Comparison of ENCODE assay signal across 20 mouse cellular contexts in the genomic region with DNA sequence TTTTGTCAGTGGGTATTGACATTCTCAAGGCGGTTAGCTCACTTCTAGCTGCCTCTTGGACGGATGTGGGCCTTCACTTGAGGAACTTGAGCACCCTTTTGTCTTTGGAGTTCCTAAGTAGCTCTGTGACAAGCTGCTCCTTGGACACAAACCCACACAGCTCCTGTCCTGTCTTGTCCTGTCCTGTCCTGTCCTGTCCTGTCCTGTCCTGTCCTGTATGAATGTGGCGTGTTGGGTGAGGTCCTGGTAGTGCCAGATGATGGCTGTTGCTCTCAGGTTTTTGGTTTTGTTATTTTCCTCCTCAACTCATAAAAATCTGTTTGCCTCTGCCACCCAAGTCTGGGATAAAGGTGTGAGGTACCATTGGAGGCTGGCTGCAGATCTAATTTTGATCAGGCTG.
DNase-seq lines count a peak whose midpoint lies in the region; TF ChIP-seq lines count a peak whose summit lies in the region.
"Had no signal": no experiment of that assay in that cellular context is flagged by ENCODE, and none has a peak within 500 bp of the region (broad histone marks: within the 10 kb centered on the region; RNA-seq: fewer than 3 reads in every experiment).

No protein-coding gene starts in this region.

- H3K9me3 ChIP-seq in ES-E14 (ENCODE audit: control insufficient read depth, insufficient read depth, low read depth, low read length), result 0 out of 2 replicates have a peak, but pooled peaks cover 1% of the 10 kb centered on the region
- no peaks in the 10 kb centered on the region for H3K9me3 ChIP-seq in embryonic facial prominence, embryonic 10.5 days
- H3K9me3 ChIP-seq: embryonic facial prominence, embryonic 12.5 days; forebrain, embryonic 12.5 days; heart, embryonic 10.5 days; hindbrain, embryonic 12.5 days had no signal

- H3K27me3 ChIP-seq in embryonic facial prominence, embryonic 10.5 days (replicated peaks; ENCODE audit: low read depth, poor library complexity, severe bottlenecking), result no peaks in the 10 kb centered on the region
- H3K27me3 ChIP-seq: CH12.LX; embryonic facial prominence, embryonic 12.5 days; forebrain, embryonic 12.5 days; hindbrain, embryonic 12.5 days had no signal

- H3K27ac ChIP-seq in ES-E14 (ENCODE audit: insufficient read depth, low read depth, low read length, poor library complexity, severe bottlenecking), result peak overlapping the region; percentile 55; the same call in 1 of the 2 replicates
- no peak overlapping the region for H3K27ac ChIP-seq in embryonic facial prominence, embryonic 10.5 days (replicated peaks)
- H3K27ac ChIP-seq: embryonic facial prominence, embryonic 12.5 days; forebrain, embryonic 12.5 days; heart, embryonic 10.5 days; hindbrain, embryonic 12.5 days had no signal

- DNase-seq in urinary bladder, adult 18-20 months (ENCODE audit: low spot score in 2 of 2), result peak; percentile 23 to 31
- DNase-seq in urinary bladder, postnatal 10 days (ENCODE audit: low spot score), result no peak
- no peak for DNase-seq in ES-E14 (ENCODE audit: low read depth, low spot score)
- DNase-seq in embryonic facial prominence, embryonic 10.5 days (ENCODE audit: low spot score), result peak; percentile 27
- DNase-seq in urinary bladder, postnatal 25 days (ENCODE audit: low spot score), result peak; percentile 15
- DNase-seq in cerebellum, adult 9-11 months, result no peak
- no peak for DNase-seq in kidney, postnatal 36 days
- DNase-seq in adrenal gland, postnatal 10 days, result no peak
- DNase-seq: adrenal gland, postnatal 14 days; cerebellum, adult 18-20 months; cerebellum, postnatal 10 days; embryo, embryonic 11 days; gastrocnemius, postnatal 14 days; heart, postnatal 10 days; heart, postnatal 4 days had no signal

- H3K4me1 ChIP-seq in ES-E14 (ENCODE audit: control insufficient read depth in 2 of 2, insufficient read depth in 2 of 2, low read length in 2 of 2, poor library complexity in 1 of 2), result peaks cover 9 to 10% of the 10 kb centered on the region in 2 experiments
- no peaks in the 10 kb centered on the region for H3K4me1 ChIP-seq in embryonic facial prominence, embryonic 10.5 days
- H3K4me1 ChIP-seq: embryonic facial prominence, embryonic 12.5 days; forebrain, embryonic 12.5 days; heart, embryonic 10.5 days; hindbrain, embryonic 12.5 days had no signal

- in situ Hi-C loops in ES-E14 (cut with MboI; ENCODE audit: low sequenced_read_pairs in 2 of 2, unreplicated experiment in 2 of 2), result no loop called here

- 80% methylated on average over 3 of the region's 3 CpGs for whole genome bisulfite sequencing in embryonic facial prominence, embryonic 10.5 days

- H3K9ac ChIP-seq in ES-E14 (ENCODE audit: insufficient read depth, low read depth, low read length, poor library complexity, severe bottlenecking), result no peak overlapping the region
- H3K9ac ChIP-seq: embryonic facial prominence, embryonic 12.5 days; forebrain, embryonic 12.5 days; hindbrain, embryonic 12.5 days had no signal

- H3K4me3 ChIP-seq in ES-E14 (ENCODE audit: insufficient read depth in 1 of 2, low read depth in 1 of 2, low read length in 2 of 2, poor library complexity in 1 of 2, severe bottlenecking in 1 of 2), result no peak overlapping the region
- no peak overlapping the region for H3K4me3 ChIP-seq in embryonic facial prominence, embryonic 10.5 days
- H3K4me3 ChIP-seq: embryonic facial prominence, embryonic 12.5 days; forebrain, embryonic 12.5 days; heart, embryonic 10.5 days; hindbrain, embryonic 12.5 days had no signal

- H3K36me3 ChIP-seq in ES-E14 (ENCODE audit: control insufficient read depth, insufficient read depth, low read length, poor library complexity, severe bottlenecking), result peaks cover 3% of the 10 kb centered on the region; the same call in 1 of the 2 replicates
- H3K36me3 ChIP-seq in embryonic facial prominence, embryonic 10.5 days (replicated peaks), result peaks cover 63% of the 10 kb centered on the region

TF ChIP-seq in ES-E14, 5 proteins besides CTCF, POLR2A, EP300 and RAD21:
- TF ChIP-seq ZC3H11A (IDR thresholded peaks at IDR 0.05; ENCODE audit: borderline replicate concordance, low read depth, low read length), result no peak
- no peak for TF ChIP-seq MAFK (IDR thresholded peaks at IDR 0.05; ENCODE audit: insufficient read depth, low read depth, low read length)
- TF ChIP-seq ZNF384 (IDR thresholded peaks at IDR 0.05; ENCODE audit: low read depth, low read length), result no peak
- TF ChIP-seq CHD2 (IDR thresholded peaks at IDR 0.05; ENCODE audit: low read depth, low read length), result no peak
- TF ChIP-seq HCFC1 (IDR thresholded peaks at IDR 0.05; ENCODE audit: borderline replicate concordance, insufficient read depth, low read length), result no peak

Comparison
In these comparisons a context has a peak if more than half of its experiments do, and no peak if none do; other contexts are left out.
1. DNase-seq: peak in urinary bladder, adult 18-20 months (2 of 2), embryonic facial prominence, embryonic 10.5 days (single experiment) and urinary bladder, postnatal 25 days (single experiment); none in urinary bladder, postnatal 10 days (single experiment), ES-E14 (single experiment), cerebellum, adult 9-11 months (single experiment), kidney, postnatal 36 days (0 of 2) and adrenal gland, postnatal 10 days (single experiment).